Mouse (Mus musculus) kidney, postnatal 10 days (tissue): ENCODE results near the gene Rb1.

Experiments used
- DNase-seq: peaks from one replicate; pipeline ENCODE4 v3.0.0; 2021; ENCODE audit warnings: mixed read lengths

The Rb1 gene

GRCm38 (mm10) chr14:73258181-73258580 lies 67.4 kb downstream of the Rb1 start:
- no peak for DNase-seq

- DNase-seq = no peak
Observed at GRCm38 (mm10) chr14:73257348-73257747, 68.3 kb downstream of the Rb1 start.

GRCm38 (mm10) chr14:73255426-73255970 lies 70.1 kb downstream of the Rb1 start:
- no peak for DNase-seq

- peak; percentile 21 for DNase-seq
Observed at GRCm38 (mm10) chr14:73254412-73254811, 71.2 kb downstream of the Rb1 start.

- DNase-seq = peak; percentile 74
Observed at GRCm38 (mm10) chr14:73253453-73254251, 72.0 kb downstream of the Rb1 start.

- no peak for DNase-seq
Observed at GRCm38 (mm10) chr14:73252276-73252675, 73.3 kb downstream of the Rb1 start.

GRCm38 (mm10) chr14:73250056-73250455 lies 75.6 kb downstream of the Rb1 start:
- no peak for DNase-seq

GRCm38 (mm10) chr14:73244061-73244597 lies 81.5 kb downstream of the Rb1 start:
- DNase-seq = no peak

- DNase-seq = no peak
Observed at GRCm38 (mm10) chr14:73239857-73240256, 85.8 kb downstream of the Rb1 start.

- peak; percentile 43 for DNase-seq
Observed at GRCm38 (mm10) chr14:73239291-73239690, 86.3 kb downstream of the Rb1 start.

- DNase-seq = peak; percentile 66
Observed at GRCm38 (mm10) chr14:73238498-73239250, 86.9 kb downstream of the Rb1 start.

- DNase-seq = peak; percentile 81
Observed at GRCm38 (mm10) chr14:73237848-73238321, 87.7 kb downstream of the Rb1 start, which contains the start of gene Lpar6. TSS of gene Lpar6 (plus strand) at chr14:73237895.

GRCm38 (mm10) chr14:73234468-73235031 lies 91.1 kb downstream of the Rb1 start:
- peak; percentile 23 for DNase-seq

GRCm38 (mm10) chr14:73231286-73231982 lies 94.2 kb downstream of the Rb1 start:
- peak; percentile 21 for DNase-seq

- DNase-seq = no peak
Observed at GRCm38 (mm10) chr14:73226849-73227248, 98.8 kb downstream of the Rb1 start.

- peak; percentile 14 for DNase-seq
Observed at GRCm38 (mm10) chr14:73226346-73226745, 99.3 kb downstream of the Rb1 start.

- no peak for DNase-seq
Observed at GRCm38 (mm10) chr14:73222316-73222970, 103.2 kb downstream of the Rb1 start.

GRCm38 (mm10) chr14:73217062-73217461 lies 108.6 kb downstream of the Rb1 start:
- no peak for DNase-seq

- no peak for DNase-seq
Observed at GRCm38 (mm10) chr14:73211477-73211876, 114.1 kb downstream of the Rb1 start.

- DNase-seq = no peak
Observed at GRCm38 (mm10) chr14:73210196-73210595, 115.4 kb downstream of the Rb1 start.

- no peak for DNase-seq
Observed at GRCm38 (mm10) chr14:73209262-73209661, 116.4 kb downstream of the Rb1 start.

GRCm38 (mm10) chr14:73204016-73204415 lies 121.6 kb downstream of the Rb1 start:
- no peak for DNase-seq
